Mouse (Mus musculus): ENCODE data around the gene Hmgcs1.

GRCm38 (mm10) chr13:119689709-119690038 lies 505 bp upstream of the Hmgcs1 start:
- TF ChIP-seq ZC3H11A (IDR thresholded peaks at IDR 0.05; ENCODE audit: borderline replicate concordance, low read depth, low read length) (no peak), ZNF384 (IDR thresholded peaks at IDR 0.05; ENCODE audit: low read depth, low read length) (no peak), MAFK (IDR thresholded peaks at IDR 0.05; ENCODE audit: insufficient read depth, low read depth, low read length) (no peak)

Data from ES-E14 (cell line).